Mouse (Mus musculus): ENCODE results near the gene Osbpl3.

Osbpl3 gene

DNA sequence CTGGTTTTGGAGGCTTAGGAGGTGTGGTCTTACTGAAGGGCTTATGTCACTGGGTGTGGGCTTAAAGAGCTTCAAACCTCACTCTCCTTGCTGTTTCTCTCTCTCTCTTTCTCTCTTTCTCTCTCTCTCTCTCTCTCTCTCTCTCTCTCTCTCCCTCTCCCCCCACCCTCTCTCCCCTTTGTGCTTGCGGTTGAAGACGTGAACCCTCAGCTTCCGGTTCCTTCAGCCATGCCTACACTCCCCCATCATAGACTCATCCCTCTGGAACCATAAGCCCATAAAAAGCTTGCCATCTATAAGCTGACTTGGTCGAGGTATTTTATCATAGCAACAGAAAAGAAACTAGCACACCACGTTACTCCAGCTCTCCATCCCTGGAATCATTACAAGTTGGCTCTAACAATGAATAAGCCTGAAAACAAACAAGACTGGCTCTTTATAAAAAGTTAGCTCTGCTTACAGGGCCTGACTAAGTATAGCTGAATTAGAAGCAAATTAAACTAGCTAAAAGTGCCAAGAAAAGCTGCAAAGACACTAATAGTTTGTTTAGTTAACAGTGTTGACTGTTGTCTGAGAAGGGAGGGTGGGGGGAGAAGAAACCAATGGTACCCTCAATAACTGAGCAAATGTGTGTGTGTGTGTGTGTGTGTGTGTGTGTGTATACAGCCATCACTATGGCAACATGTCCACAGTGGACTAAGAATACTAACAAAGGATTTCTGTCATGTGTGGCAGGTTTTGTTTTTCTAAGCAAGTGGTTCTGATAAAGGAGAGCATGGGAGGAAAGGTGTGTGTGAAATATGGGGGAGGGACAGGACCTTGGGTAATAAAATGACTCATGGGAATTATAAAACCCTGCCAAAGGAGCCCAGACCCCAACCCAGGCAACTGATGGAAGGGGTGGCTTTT, 83.2 kb downstream of the Osbpl3 start:
- no peak for DNase-seq (ENCODE audit: extremely low spot score, low spot score)

GRCm38 (mm10) chr6:50371501-50372086, 84.4 kb downstream of the Osbpl3 start:
- DNase-seq (ENCODE audit: extremely low spot score, low spot score): no peak

DNA sequence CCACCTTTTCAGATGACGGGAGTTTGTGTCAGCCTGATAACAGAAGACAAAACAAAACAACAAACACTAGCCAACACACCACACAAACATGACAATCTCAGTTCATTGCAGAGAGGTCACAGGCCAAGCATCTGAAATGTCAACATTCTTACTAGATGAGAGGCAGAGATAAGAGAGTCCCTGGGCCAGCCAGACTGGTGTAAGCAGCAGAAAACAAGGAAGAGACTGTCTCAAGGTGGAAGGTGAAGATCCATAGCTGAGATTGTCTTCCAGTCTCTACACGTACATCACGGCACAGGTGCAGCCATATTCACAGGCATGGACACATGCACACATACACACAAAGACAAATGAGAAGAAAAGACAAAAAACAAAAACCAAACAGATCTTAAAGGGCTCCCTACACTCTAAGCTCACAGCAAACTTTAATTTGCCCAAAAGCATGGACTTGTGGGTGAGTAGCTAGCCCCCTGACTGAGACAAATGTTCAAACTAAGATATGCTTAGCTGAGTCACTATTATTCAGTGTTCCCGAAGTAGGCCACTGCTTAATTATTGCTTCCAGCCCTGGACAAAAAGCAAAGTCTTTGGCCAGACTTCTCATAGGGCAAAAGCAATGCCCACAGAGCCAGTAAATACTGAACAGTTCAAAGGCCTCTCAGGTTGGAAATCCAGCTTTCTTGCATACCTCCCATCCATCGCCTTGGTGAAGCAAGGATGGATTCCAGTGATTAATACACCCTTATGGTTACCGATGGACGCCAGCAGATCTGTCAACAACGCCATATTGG, 87.3 kb downstream of the Osbpl3 start:
- no peak for DNase-seq (ENCODE audit: extremely low spot score, low spot score)

DNA sequence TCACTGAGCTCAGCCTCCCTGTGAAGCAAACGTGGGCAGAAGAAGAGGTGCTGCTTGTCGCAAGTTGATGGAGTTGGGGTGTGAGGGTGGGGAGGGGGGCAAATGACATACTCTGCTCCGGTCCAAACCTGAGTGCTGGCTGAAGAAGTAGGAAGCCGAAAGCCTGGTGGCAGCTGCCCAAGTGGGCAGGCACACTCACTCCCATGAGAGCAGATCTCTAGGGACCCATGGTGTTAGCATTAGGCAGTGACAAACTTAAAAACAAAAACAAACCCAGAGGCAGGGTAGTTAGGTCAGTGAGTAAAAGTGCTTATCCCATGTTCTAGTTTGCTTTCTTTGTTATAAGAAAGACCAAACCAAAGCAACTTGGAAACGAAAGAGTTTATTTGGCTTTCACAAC, 88.2 kb downstream of the Osbpl3 start:
- DNase-seq (ENCODE audit: extremely low spot score, low spot score): no peak

- no peak for DNase-seq (ENCODE audit: extremely low spot score, low spot score)
These were observed 89.3 kb downstream of the Osbpl3 start for GRCm38 (mm10) chr6:50366724-50367123.

GRCm38 (mm10) chr6:50366319-50366718, 89.7 kb downstream of the Osbpl3 start:
- no peak for DNase-seq (ENCODE audit: extremely low spot score, low spot score)

DNA sequence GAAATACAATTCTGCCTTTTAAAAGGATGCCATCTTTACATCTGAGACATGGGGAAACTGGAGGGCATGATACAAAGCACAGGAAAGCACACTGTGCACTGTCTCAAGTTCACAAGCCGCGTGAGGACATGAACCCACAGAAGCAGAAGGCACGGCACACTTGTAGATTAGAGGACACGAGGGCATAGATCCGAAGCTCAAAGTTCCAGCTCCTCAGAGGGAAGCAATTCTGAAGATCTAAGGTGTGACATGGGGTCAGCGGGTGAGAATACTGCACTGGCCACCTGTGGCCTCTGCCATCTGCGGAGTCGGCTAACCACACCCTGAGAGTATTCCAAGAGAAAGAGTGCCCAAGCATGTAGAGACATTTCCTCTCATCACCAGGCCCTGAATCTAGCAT, 91.6 kb downstream of the Osbpl3 start:
- DNase-seq (ENCODE audit: extremely low spot score, low spot score): no peak

DNA sequence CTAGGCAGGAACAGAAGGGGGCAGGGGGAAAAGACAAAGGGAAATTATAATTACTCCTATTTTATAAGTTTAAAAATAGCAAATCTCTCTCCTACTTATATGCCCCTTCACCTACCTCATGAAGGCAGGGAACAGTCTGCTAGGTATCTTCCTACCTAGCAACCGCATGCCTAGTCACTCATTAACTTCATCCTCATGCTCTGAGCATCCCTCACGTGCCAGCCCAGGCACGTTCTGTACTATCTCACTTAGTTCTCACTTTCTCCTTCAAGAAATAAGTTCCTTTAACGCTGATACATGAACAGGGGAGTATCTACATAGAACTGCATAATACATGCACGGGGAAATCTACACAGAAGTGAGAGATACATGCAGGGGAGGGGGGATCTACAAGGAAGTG, 92.6 kb downstream of the Osbpl3 start:
- DNase-seq (ENCODE audit: extremely low spot score, low spot score): no peak

DNA sequence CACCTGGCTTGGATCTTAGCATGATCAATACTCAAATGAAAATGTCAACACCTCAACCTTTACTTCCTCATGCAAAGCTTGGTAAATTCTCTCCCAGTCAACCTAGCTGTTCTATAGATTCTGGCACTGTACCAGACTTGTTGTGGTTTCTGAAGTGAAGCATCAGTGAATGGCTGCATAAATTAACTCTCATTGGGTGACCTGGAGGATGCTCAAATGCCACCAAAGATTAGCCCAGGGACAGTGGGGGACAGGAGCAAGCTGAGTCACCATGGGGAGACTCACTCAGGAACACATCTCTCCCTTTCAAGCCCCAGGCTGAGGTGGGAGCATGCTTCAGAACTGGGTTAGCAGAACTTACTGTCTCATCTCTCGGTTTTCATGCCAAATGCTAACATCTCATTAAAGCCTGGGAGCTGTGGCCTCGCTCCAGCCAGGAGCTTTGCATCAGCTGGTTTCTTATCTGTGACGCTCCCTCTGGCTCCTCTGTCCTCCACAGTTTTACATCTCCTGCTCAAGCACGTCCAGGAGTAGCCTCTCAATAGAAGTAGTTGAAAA, 93.2 kb downstream of the Osbpl3 start:
- DNase-seq (ENCODE audit: extremely low spot score, low spot score): no peak

DNA sequence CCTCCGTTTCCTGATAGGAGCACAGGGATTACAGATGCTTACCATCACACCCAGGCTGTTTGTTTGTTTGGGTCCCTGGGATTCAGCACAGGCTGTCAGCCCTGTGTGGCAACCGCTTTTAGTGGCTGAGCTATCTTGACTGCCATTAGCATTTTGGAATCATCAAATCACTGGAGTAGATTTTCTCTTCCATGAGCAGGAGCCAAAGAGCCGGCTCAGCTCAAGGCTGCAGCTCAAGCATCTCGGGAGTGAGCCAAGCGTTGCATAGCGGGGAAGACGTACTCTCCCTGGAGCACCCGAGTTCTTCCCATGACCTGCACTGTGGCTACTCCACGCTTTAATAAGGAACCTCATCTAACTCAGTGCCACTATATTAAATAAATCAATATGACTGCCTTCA, 93.8 kb downstream of the Osbpl3 start:
- DNase-seq (ENCODE audit: extremely low spot score, low spot score): no peak

GRCm38 (mm10) chr6:50358104-50358679, 97.8 kb downstream of the Osbpl3 start:
- DNase-seq (ENCODE audit: extremely low spot score, low spot score): peak; percentile 24

GRCm38 (mm10) chr6:50354688-50355660, 101.0 kb downstream of the Osbpl3 start:
- DNase-seq (ENCODE audit: extremely low spot score, low spot score): no peak

DNA sequence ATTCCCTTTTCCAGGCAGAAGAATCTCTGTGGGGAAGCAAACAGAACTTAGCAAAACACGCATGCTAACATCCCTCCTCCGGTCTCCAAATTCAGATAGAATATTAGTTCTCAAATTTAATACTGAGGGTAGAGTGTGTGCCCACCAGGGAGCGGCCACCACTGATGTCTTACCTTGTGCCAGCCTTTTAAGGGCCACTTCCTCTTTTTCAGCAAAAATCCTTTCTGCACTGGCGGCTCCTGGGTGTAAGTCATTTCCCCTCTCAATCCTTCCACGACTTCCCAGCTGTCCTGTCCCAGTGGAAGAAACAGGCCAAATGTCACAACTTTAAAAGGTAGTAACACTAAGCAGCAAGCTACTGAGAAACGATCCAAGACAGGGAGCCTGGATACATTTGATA, 103.2 kb downstream of the Osbpl3 start:
- no peak for DNase-seq (ENCODE audit: extremely low spot score, low spot score)

DNA sequence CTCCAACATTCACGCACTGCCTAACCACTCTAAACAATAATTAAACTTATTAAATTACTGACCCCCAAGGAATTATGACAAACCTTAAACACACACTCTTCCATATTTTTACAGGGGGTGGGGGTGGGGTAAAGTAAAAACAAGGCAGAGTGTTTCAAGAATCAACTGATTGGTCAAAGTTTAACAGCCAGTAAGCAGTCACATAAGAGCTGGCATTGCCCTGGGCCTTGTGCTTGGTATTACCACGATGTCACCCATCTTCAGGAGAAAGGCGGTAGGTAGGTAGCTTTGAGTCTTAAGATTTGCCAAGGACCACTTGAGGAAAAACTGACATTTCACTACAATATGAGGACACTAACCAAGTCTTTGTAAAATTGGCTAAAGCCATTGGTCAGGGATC, 105.1 kb downstream of the Osbpl3 start:
- no peak for DNase-seq (ENCODE audit: extremely low spot score, low spot score)

DNA sequence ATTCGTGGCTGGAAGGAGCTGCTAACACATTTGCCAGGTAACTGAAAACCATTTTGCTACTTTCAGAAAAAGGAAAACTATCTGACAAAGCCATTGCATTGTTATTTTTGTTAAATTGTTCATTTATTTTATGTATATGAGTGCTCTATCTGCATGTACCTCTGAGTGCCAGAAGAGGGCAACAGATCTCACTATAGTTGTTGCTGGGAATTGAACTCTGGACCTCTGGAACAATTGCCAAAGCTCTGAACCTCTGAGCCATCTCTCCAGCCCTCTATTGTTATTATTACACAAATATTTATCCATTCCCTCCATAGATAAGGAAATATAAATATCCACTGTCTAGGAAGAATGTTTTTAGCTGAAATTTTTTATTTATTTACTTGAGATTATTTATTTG, 107.4 kb downstream of the Osbpl3 start:
- DNase-seq (ENCODE audit: extremely low spot score, low spot score): no peak

GRCm38 (mm10) chr6:50346204-50346603, 109.8 kb downstream of the Osbpl3 start:
- no peak for DNase-seq (ENCODE audit: extremely low spot score, low spot score)

GRCm38 (mm10) chr6:50340226-50340906, 115.6 kb downstream of the Osbpl3 start:
- DNase-seq (ENCODE audit: extremely low spot score, low spot score): no peak

- no peak for DNase-seq (ENCODE audit: extremely low spot score, low spot score)
These were observed 118.6 kb downstream of the Osbpl3 start for GRCm38 (mm10) chr6:50337431-50337830.

GRCm38 (mm10) chr6:50336376-50336775, 119.6 kb downstream of the Osbpl3 start:
- DNase-seq (ENCODE audit: extremely low spot score, low spot score): no peak
